Mouse (Mus musculus) embryonic fibroblast, embryonic 13.5 days (primary cell): ENCODE data around the gene Syt2.

Experiments used
- CTCF ChIP-seq: IDR thresholded peaks from 2 replicates; pipeline ENCODE4 v1.5.1; 2011; ENCODE audit warnings: mild to moderate bottlenecking, control low read depth, low read length, moderate library complexity, borderline replicate concordance; ENCODE audit not compliant: insufficient read depth
- POLR2A ChIP-seq: IDR thresholded peaks from 2 replicates; pipeline ENCODE4 v1.6.1; 2011; ENCODE audit warnings: low read depth, mild to moderate bottlenecking, control low read depth, low read length, moderate library complexity

- no peak for TF ChIP-seq CTCF
- TF ChIP-seq POLR2A: no peak
Observed at GRCm38 (mm10) chr1:134646963-134647282, 446 bp downstream of the Syt2 start.
